Mouse (Mus musculus) testis, adult 2 months (tissue): ENCODE measurements around the gene Rmnd5b. TPM values are rescaled to one million over a fixed set of nuclear protein-coding genes. Genes with fewer than 3 reads are reported as not detected.
A peak's percentile ranks its signal among the peaks of the same experiment; 100 is the strongest.

Experiments
- H3K27ac ChIP-seq: fragments of 200-500 bp; 2 replicates; pipeline ENCODE4 v1.5.1; 2012; ENCODE audit warnings: low read depth, low read length; ENCODE audit not compliant: control insufficient read depth, insufficient read depth
- H3K27me3 ChIP-seq: fragments of 200-500 bp; 2 replicates; pipeline ENCODE4 v1.6.1; 2012; ENCODE audit warnings: mild to moderate bottlenecking, low read length, moderate library complexity; ENCODE audit not compliant: control insufficient read depth, insufficient read depth
- H3K36me3 ChIP-seq: fragments of 200-500 bp; 2 replicates; pipeline ENCODE4 v1.6.1; 2012; ENCODE audit warnings: mild to moderate bottlenecking, low read length; ENCODE audit not compliant: control insufficient read depth, insufficient read depth
- H3K4me1 ChIP-seq: fragments of 200-500 bp; 2 replicates; pipeline ENCODE4 v1.6.1; 2012; ENCODE audit warnings: low read length; ENCODE audit not compliant: control insufficient read depth, insufficient read depth
- H3K4me3 ChIP-seq: fragments of 200-500 bp; 2 replicates; pipeline ENCODE4 v1.5.1; 2012; ENCODE audit warnings: low read depth, mild to moderate bottlenecking, low read length, moderate library complexity, mixed read lengths; ENCODE audit not compliant: control insufficient read depth
- CTCF ChIP-seq: fragments of 200-500 bp; IDR thresholded peaks from 2 replicates; pipeline ENCODE4 v1.5.1; 2012; ENCODE audit warnings: low read depth, mild to moderate bottlenecking, inconsistent platforms, low read length, moderate library complexity; ENCODE audit not compliant: control insufficient read depth, insufficient read depth, insufficient replicate concordance
- POLR2A ChIP-seq: fragments of 200-500 bp; IDR thresholded peaks from 2 replicates; pipeline ENCODE4 v1.6.1; 2012; ENCODE audit warnings: low read depth, mild to moderate bottlenecking, inconsistent platforms, low read length, moderate library complexity; ENCODE audit not compliant: control insufficient read depth
- polyA plus RNA-seq: library from polyadenylated mRNA; depleted of rRNA; stranded (reverse); fragments of >200 nt; gene quantifications from 2 replicates; pipeline ENCODE4 v1.2.3, GENCODE M21; 2012

The Rmnd5b gene
- polyA plus RNA-seq, 1 experiment: 66.5 TPM

GRCm38 (mm10) chr11:51587059-51587458 lies 48.6 kb downstream of the Rmnd5b start:
- TF ChIP-seq CTCF: no peak
- no peak for TF ChIP-seq POLR2A

DNA sequence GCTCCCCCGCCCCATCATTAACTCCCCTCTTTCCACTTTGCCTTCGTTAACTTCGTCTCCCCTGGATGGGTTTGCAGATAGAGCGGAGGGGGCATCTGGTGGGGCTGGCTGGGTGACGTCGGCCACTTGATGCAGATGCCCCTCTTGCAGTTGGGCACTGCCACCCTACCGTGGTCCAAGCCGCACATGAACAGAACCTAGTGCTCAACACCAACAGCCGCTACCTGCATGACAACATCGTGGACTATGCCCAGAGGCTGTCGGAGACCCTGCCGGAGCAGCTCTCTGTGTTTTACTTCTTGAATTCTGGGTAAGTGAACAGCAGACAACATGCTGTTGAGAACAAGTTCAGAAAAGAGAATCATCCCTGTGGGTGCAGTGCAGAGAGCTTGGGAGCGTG lies 49.3 kb downstream of the Rmnd5b start:
- Histone ChIP-seq H3K4me1 (peaks cover 23% of the 10 kb centered on the region), H3K27ac (no peak overlapping the region), H3K4me3 (no peak overlapping the region), H3K27me3 (no peaks in the 10 kb centered on the region), H3K36me3 (no peaks in the 10 kb centered on the region; the same call in 1 of the 2 replicates)
- TF ChIP-seq CTCF: no peak

More at GRCm38 (mm10) chr11:51587059-51587458, 48.6 kb downstream of the Rmnd5b start:
- H3K36me3 ChIP-seq: peaks cover 3% of the 10 kb centered on the region
- H3K27me3 ChIP-seq: no peaks in the 10 kb centered on the region
- peaks cover 23% of the 10 kb centered on the region for H3K4me1 ChIP-seq
- H3K4me3 ChIP-seq: no peak overlapping the region
- no peak overlapping the region for H3K27ac ChIP-seq

- TF ChIP-seq POLR2A (no peak), CTCF (no peak)
- no peak overlapping the region for H3K27ac ChIP-seq
Measured at GRCm38 (mm10) chr11:51585608-51586252, 50.0 kb downstream of the Rmnd5b start.

DNA sequence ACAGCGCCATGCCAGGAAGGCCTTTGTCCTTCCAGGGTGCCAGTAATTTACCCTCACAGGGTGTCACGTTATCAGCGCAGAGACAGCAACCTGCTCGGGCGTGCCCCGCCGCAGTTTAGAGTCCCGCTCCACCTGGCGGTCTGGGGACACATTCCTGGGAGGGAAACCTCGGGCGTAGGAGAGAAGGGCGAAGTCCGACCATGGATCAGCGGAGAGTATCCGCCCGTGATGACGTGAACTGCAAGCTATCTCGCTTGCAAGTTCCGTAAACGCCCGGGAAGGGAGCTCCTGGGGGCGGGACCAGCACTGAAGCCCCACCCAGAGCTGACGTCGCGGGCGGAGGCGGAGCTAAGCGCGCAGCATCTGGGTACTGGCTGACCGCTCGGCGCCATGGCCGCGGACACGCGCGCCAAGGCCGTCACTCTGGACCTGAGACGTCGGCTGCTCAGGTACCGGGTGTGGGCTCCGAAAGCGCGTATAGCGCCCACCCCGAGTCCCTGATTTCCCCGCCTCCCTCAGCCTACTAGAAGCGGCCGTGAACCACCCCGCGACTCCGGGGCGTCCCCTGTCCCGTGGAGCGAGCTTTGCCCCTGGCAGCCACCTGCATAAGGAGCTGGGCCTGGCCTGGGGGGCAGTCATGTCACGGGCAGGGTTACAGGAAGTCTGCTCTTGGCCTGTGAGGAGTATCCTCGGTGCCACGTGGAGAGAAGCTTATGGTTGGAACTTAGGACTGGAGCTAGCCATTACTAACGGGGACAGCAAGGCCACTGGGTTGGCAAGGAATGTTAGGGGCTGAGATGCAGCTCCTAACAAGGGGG lies 51.1 kb downstream of the Rmnd5b start, which contains the start of gene Phykpl:
Gene Phykpl (plus strand): TSS at position 327 of the 818 bp plus-strand sequence.
- peak; percentile 84 for TF ChIP-seq POLR2A
- TF ChIP-seq CTCF: no peak
- peaks cover 23% of the 10 kb centered on the region for H3K4me1 ChIP-seq
- peak within 1 kb of the TSS; percentile 96 for H3K27ac ChIP-seq
- H3K36me3 ChIP-seq: no peaks in the 10 kb centered on the region
- H3K27me3 ChIP-seq: no peaks in the 10 kb centered on the region
- H3K4me3 ChIP-seq: peak within 1 kb of the TSS; percentile 92

More at GRCm38 (mm10) chr11:51585608-51586252, 50.0 kb downstream of the Rmnd5b start:
- Histone ChIP-seq H3K4me3 (no peak overlapping the region), H3K27me3 (no peaks in the 10 kb centered on the region), H3K4me1 (peaks cover 23% of the 10 kb centered on the region), H3K36me3 (no peaks in the 10 kb centered on the region; the same call in 1 of the 2 replicates)

DNA sequence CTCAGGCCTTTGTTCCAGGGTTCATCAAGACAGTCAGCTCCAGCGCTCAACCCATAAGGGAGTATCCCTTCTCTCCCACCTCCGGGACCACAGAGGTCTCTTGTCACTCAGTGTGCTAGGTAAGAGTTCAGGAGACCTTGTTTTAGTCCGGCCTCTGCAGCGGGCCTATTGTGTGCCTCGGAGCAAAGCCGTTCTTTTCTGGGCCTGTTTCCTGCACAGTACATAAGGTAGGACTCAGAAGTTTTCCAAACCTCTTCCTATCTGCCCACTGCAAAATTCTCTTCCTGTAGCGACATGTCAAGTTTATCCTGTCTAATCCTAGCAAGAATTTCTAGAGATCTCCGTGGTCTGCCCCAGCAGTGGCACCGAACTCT lies 51.7 kb downstream of the Rmnd5b start:
- no peak for TF ChIP-seq CTCF
- TF ChIP-seq POLR2A: no peak
- peak overlapping the region; percentile 92 for H3K4me3 ChIP-seq
- peaks cover 23% of the 10 kb centered on the region for H3K4me1 ChIP-seq
- H3K27me3 ChIP-seq: no peaks in the 10 kb centered on the region
- H3K36me3 ChIP-seq: no peaks in the 10 kb centered on the region
- H3K27ac ChIP-seq: peak overlapping the region; percentile 96

DNA sequence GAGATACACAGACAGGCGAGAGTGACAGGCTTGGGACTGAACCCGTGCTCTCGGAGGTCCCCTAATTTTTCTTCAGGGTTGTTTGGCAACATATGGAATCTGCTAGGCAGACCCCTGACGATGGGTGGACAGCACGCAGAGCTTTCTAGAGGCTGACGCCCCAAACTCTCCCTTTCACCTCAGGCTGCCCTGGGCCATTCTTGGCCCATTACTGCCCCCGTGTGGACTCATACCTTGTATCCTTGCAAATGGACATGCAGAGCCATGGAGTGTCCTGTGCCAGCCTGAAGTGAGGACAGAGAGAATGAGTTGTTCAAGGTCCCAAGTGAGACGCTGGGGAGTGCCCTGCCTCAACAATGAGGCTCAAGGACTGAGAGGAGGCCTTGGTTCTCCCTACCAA lies 53.0 kb downstream of the Rmnd5b start:
- peaks cover 23% of the 10 kb centered on the region for H3K4me1 ChIP-seq
- H3K36me3 ChIP-seq: no peaks in the 10 kb centered on the region
- H3K27me3 ChIP-seq: no peaks in the 10 kb centered on the region
- TF ChIP-seq CTCF: peak; percentile 60; the same call in 1 of the 2 replicates
- no peak for TF ChIP-seq POLR2A
- no peak overlapping the region for H3K27ac ChIP-seq
- H3K4me3 ChIP-seq: no peak overlapping the region

DNA sequence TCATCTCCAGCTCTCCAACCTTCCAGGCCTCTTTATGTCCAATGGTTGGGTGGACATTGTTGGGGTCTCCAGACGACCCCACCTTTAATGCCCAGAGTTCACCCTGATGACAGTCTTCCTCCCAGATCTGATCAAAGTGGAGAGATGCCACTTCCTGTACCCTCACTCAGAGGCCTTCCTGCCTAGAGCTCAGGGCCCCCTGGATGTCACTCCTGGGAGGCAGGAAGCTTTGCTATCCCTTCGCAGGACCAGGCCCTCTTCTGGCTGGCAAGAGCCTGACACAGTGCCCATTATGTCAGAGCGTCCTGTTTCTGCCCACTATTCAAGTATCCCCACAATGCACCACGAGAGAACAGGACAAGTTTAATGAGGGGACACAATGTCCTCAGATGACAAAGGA lies 56.7 kb downstream of the Rmnd5b start:
- TF ChIP-seq CTCF (no peak), POLR2A (no peak)

More for the DNA sequence above, 56.7 kb downstream of the Rmnd5b start:
- Histone ChIP-seq H3K27ac (no peak overlapping the region), H3K4me1 (peaks cover 7% of the 10 kb centered on the region), H3K27me3 (no peaks in the 10 kb centered on the region), H3K4me3 (no peak overlapping the region), H3K36me3 (no peaks in the 10 kb centered on the region)
